In the genomic region with DNA sequence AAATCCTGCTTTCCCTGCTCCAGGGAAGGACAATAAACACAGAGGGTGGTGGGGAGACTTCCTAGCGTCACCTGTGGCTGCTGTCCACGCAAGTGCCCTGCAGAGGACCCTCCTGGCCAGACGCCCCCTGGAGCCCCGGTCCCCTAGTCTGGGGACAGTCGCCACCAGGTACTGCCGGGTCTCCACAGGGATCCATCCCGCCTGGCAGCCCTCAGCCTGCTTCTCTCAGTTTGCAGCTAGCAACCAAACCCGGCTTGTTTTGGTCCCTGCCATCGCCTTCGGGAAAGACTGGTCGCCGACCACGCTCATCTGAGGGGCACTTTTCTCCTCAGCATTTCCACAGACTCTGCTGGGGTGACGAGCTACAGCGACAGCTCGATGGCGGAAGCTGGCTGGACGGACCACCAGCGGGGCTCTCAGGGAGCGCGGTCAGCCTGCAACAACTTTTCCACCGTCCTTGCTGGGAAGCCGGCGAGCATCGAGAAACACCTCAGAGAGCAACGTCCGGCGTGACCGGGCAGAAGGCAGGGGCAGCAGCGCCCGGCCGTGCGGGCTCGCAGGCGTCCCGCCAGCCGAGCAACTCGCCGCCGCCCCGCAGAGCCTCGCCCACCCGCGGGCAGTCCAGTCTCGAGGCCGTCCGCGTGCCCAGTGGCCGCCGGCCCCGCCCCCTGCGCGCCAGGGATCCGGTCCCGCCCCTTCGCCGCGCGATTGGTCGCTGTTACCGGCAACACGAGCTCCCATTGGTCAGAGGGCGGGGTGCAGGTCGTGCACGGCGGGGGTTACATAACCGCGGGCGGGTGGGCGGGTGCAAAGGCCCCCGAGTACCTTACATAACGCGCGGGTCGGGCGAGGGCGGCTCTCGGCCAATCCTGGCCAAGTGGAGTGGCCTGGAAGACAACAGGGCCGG, we compare ENCODE assay signal across 8 mouse cellular contexts. TPM values are rescaled to one million over a fixed set of nuclear protein-coding genes. Genes with fewer than 3 reads are reported as not detected.
DNase-seq lines count a peak whose midpoint lies in the region; ATAC-seq and TF ChIP-seq lines count a peak whose summit lies in the region.

A gene (minus strand): TSS at position 629 of the 907 bp plus-strand sequence.

- H3K9me3 ChIP-seq in CH12.LX (replicated peaks; ENCODE audit: low read length) = no peaks in the 10 kb centered on the region
- no peaks in the 10 kb centered on the region for H3K9me3 ChIP-seq in forebrain, embryonic 11.5 days (ENCODE audit: control insufficient read depth, low read length)
- H3K9me3 ChIP-seq in heart, embryonic 16.5 days (replicated peaks; ENCODE audit: control insufficient read depth, low read length) = no peaks in the 10 kb centered on the region
- no peaks in the 10 kb centered on the region for H3K9me3 ChIP-seq in liver, embryonic 15.5 days (replicated peaks)
- H3K9me3 ChIP-seq in neural tube, embryonic 12.5 days = no peaks in the 10 kb centered on the region

- in situ Hi-C loops in CH12.LX (cut with MboI; ENCODE audit: low pct_ligation_motif_present, low pct_unique_long_range_greater_than_20kb, low sequenced_read_pairs) = no loop called here

- WGBS in forebrain, embryonic 11.5 days = under 1% methylated on average over 75 of the region's 79 CpGs
- WGBS in heart, embryonic 16.5 days = under 1% methylated on average over 79 of the region's 79 CpGs
- under 1% methylated on average over 79 of the region's 79 CpGs for WGBS in liver, embryonic 15.5 days (ENCODE audit: insufficient replicate concordance)
- under 1% methylated on average over 79 of the region's 79 CpGs for WGBS in neural tube, embryonic 12.5 days

- no peak within 1 kb of the TSS for H3K27ac ChIP-seq in CH12.LX (ENCODE audit: insufficient read depth, low read depth)
- H3K27ac ChIP-seq in forebrain, embryonic 11.5 days (ENCODE audit: low read depth, low read length) = no peak within 1 kb of the TSS
- H3K27ac ChIP-seq in heart, embryonic 16.5 days (ENCODE audit: low read length) = peak within 1 kb of the TSS; percentile 77
- peak within 1 kb of the TSS; percentile 70 for H3K27ac ChIP-seq in liver, embryonic 15.5 days (replicated peaks)
- no peak within 1 kb of the TSS for H3K27ac ChIP-seq in neural tube, embryonic 12.5 days

- peaks cover 15 to 26% of the 10 kb centered on the region in 2 experiments for H3K36me3 ChIP-seq in CH12.LX (replicated peaks in 1 of 2; ENCODE audit: control insufficient read depth in 1 of 2, insufficient read depth in 1 of 2, low read length in 1 of 2)
- H3K36me3 ChIP-seq in forebrain, embryonic 11.5 days (ENCODE audit: control insufficient read depth, insufficient read depth, low read length) = no peaks in the 10 kb centered on the region; the same call in 1 of the 2 replicates
- peaks cover 3% of the 10 kb centered on the region; the same call in 1 of the 2 replicates for H3K36me3 ChIP-seq in heart, embryonic 16.5 days (ENCODE audit: control insufficient read depth, insufficient read depth)
- H3K36me3 ChIP-seq in liver, embryonic 15.5 days (replicated peaks) = peaks cover 21% of the 10 kb centered on the region
- peaks cover 19% of the 10 kb centered on the region for H3K36me3 ChIP-seq in neural tube, embryonic 12.5 days

- TF ChIP-seq CTCF in CH12.LX (conservative IDR thresholded peaks at IDR 0.05 in 1 of 2, IDR thresholded peaks at IDR 0.05 in 1 of 2; ENCODE audit: low read depth in 2 of 2, low read length in 2 of 2) = no peak

- no peak within 1 kb of the TSS for H3K9ac ChIP-seq in CH12.LX (ENCODE audit: insufficient read depth, low read depth)
- H3K9ac ChIP-seq in forebrain, embryonic 11.5 days (ENCODE audit: low read length) = peak within 1 kb of the TSS; percentile 65
- H3K9ac ChIP-seq in heart, embryonic 16.5 days (ENCODE audit: low read length) = peak within 1 kb of the TSS; percentile 86
- peak within 1 kb of the TSS; percentile 67 for H3K9ac ChIP-seq in liver, embryonic 15.5 days
- H3K9ac ChIP-seq in neural tube, embryonic 12.5 days = peak within 1 kb of the TSS; percentile 58

- peak; percentile 84 for DNase-seq in CH12.LX (ENCODE audit: extremely low read depth)
- DNase-seq in c-Kit-positive CD71-positive TER-119-negative erythroid progenitor cells, embryonic 14.5 days (ENCODE audit: low read depth) = peak; percentile 82
- peak; percentile 98 for DNase-seq in forebrain, embryonic 11.5 days (ENCODE audit: low spot score)
- peak; percentile 99 to 100 for DNase-seq in kidney, postnatal 36 days
- DNase-seq in telencephalon, adult 2 months (ENCODE audit: low read depth, low spot score) = peak; percentile 93

- H3K79me2 ChIP-seq in CH12.LX (replicated peaks; ENCODE audit: control insufficient read depth, extremely low read depth, insufficient read depth, poor library complexity, severe bottlenecking) = no peaks in the 10 kb centered on the region

- TF ChIP-seq POLR2A in CH12.LX (IDR thresholded peaks at IDR 0.05; ENCODE audit: low read depth, low read length) = no peak

- TF ChIP-seq RAD21 in CH12.LX (IDR thresholded peaks at IDR 0.05; ENCODE audit: low read depth, low read length) = no peak

- no peak for TF ChIP-seq EP300 in CH12.LX (IDR thresholded peaks at IDR 0.05; ENCODE audit: low read length)

- peak; percentile 97 for ATAC-seq in forebrain, embryonic 11.5 days (replicated peaks; ENCODE audit: low FRiP score)
- ATAC-seq in heart, embryonic 16.5 days (replicated peaks; ENCODE audit: extremely low read depth, insufficient read depth, low FRiP score) = peak; percentile 98
- peak; percentile 96 for ATAC-seq in liver, embryonic 15.5 days (ENCODE audit: insufficient read depth)
- ATAC-seq in neural tube, embryonic 12.5 days (ENCODE audit: low FRiP score, low read depth) = peak; percentile 96

- dilution Hi-C loops in CH12.LX (cut with MboI; ENCODE audit: extremely low pct_ligation_motif_present, extremely low pct_unique_long_range_greater_than_20kb, low sequenced_read_pairs) = no loop called here

- H3K4me2 ChIP-seq in CH12.LX (ENCODE audit: insufficient read depth, low read depth, poor library complexity, severe bottlenecking) = no peak within 1 kb of the TSS; the same call in 1 of the 2 replicates
- peak within 1 kb of the TSS; percentile 98 for H3K4me2 ChIP-seq in forebrain, embryonic 11.5 days (ENCODE audit: low read depth, low read length, severe bottlenecking)
- H3K4me2 ChIP-seq in heart, embryonic 16.5 days (ENCODE audit: low read depth, low read length) = peak within 1 kb of the TSS; percentile 99
- H3K4me2 ChIP-seq in liver, embryonic 15.5 days = peak within 1 kb of the TSS; percentile 97
- peak within 1 kb of the TSS; percentile 94 for H3K4me2 ChIP-seq in neural tube, embryonic 12.5 days (replicated peaks)

- no peaks in the 10 kb centered on the region for H3K27me3 ChIP-seq in CH12.LX (replicated peaks)
- no peaks in the 10 kb centered on the region; the same call in 1 of the 2 replicates for H3K27me3 ChIP-seq in forebrain, embryonic 11.5 days (ENCODE audit: control insufficient read depth, insufficient read depth, low read length)
- no peaks in the 10 kb centered on the region for H3K27me3 ChIP-seq in heart, embryonic 16.5 days (ENCODE audit: control insufficient read depth, insufficient read depth, low read length)
- H3K27me3 ChIP-seq in liver, embryonic 15.5 days = no peaks in the 10 kb centered on the region
- 0 out of 2 replicates have a peak, but pooled peaks cover 3% of the 10 kb centered on the region for H3K27me3 ChIP-seq in neural tube, embryonic 12.5 days (replicated peaks)

- H3K4me1 ChIP-seq in CH12.LX (ENCODE audit: control insufficient read depth in 1 of 2, insufficient read depth in 2 of 2) = peaks cover 2 to 17% of the 10 kb centered on the region in 2 experiments; a peak in 3 of 4 replicates
- peaks cover 6% of the 10 kb centered on the region; the same call in 1 of the 2 replicates for H3K4me1 ChIP-seq in forebrain, embryonic 11.5 days (replicated peaks; ENCODE audit: control insufficient read depth, insufficient read depth, low read length)
- peaks cover 19% of the 10 kb centered on the region for H3K4me1 ChIP-seq in heart, embryonic 16.5 days (ENCODE audit: control insufficient read depth, insufficient read depth, low read length)
- peaks cover 25% of the 10 kb centered on the region for H3K4me1 ChIP-seq in liver, embryonic 15.5 days (replicated peaks)
- peaks cover 11% of the 10 kb centered on the region for H3K4me1 ChIP-seq in neural tube, embryonic 12.5 days

- H3K4me3 ChIP-seq in CH12.LX (replicated peaks in 1 of 3; ENCODE audit: low read depth in 2 of 3, low read length in 2 of 3, poor library complexity in 1 of 3) = peak within 1 kb of the TSS; percentile 32 to 48 (median 34)
- peak within 1 kb of the TSS; percentile 55 for H3K4me3 ChIP-seq in forebrain, embryonic 11.5 days (ENCODE audit: low read depth, low read length)
- peak within 1 kb of the TSS; percentile 80 for H3K4me3 ChIP-seq in heart, embryonic 16.5 days (ENCODE audit: low read length)
- H3K4me3 ChIP-seq in liver, embryonic 15.5 days (replicated peaks) = peak within 1 kb of the TSS; percentile 69
- H3K4me3 ChIP-seq in neural tube, embryonic 12.5 days = peak within 1 kb of the TSS; percentile 40

TF ChIP-seq in CH12.LX, 34 proteins besides CTCF, POLR2A, EP300 and RAD21:
- TF ChIP-seq MAZ (IDR thresholded peaks at IDR 0.05; ENCODE audit: low read depth, low read length) = no peak
- TF ChIP-seq MAX (IDR thresholded peaks at IDR 0.05; ENCODE audit: low read length) = peak; percentile 61; the same call in 1 of the 2 replicates
- no peak for TF ChIP-seq ZKSCAN1 (IDR thresholded peaks at IDR 0.05; ENCODE audit: borderline replicate concordance, low read depth, low read length)
- TF ChIP-seq MAFK (IDR thresholded peaks at IDR 0.05; ENCODE audit: insufficient replicate concordance, low read length) = no peak
- TF ChIP-seq JUND (conservative IDR thresholded peaks at IDR 0.05; ENCODE audit: low read depth, low read length) = no peak
- no peak for TF ChIP-seq IRF4 (IDR thresholded peaks at IDR 0.05; ENCODE audit: low read depth, low read length)

RNA-seq across cellular contexts. Expression of the gene that starts here (rescaled TPM):
- 0.29 and 0.81 TPM in 2 replicates for total RNA-seq in CH12.LX (2012; rRNA removed)
- total RNA-seq in CH12.LX (2014; rRNA removed) = 0.56 and 0.76 TPM in 2 replicates
- polyA plus RNA-seq in CH12.LX (2012; ENCODE audit: insufficient read length, low read depth) = 0.46 and 0.74 TPM in 2 replicates
- polyA plus RNA-seq in forebrain, embryonic 11.5 days (2014; fragmentation: Nextera tagmentation; extraction: Ambion mirVana) = 5.5 and 6.7 TPM in 2 replicates
- 6.8 and 6.9 TPM in 2 replicates for polyA plus RNA-seq in heart, embryonic 16.5 days (2015; fragmentation: Nextera tagmentation; extraction: Ambion mirVana)
- 2.7 and 2.9 TPM in 2 replicates for polyA plus RNA-seq in liver, embryonic 15.5 days (2015; fragmentation: Nextera tagmentation; extraction: Ambion mirVana)
- polyA plus RNA-seq in neural tube, embryonic 12.5 days (2016; fragmentation: Nextera tagmentation; extraction: Ambion mirVana) = 3.4 and 3.6 TPM in 2 replicates

Comparison
In these comparisons a context has a peak if more than half of its experiments do, and no peak if none do; other contexts are left out.
1. Peak in DNase-seq and H3K4me3 ChIP-seq in CH12.LX; RNA of the gene not detected or under 1 TPM.
2. H3K27ac ChIP-seq: peak in heart, embryonic 16.5 days (single experiment) and liver, embryonic 15.5 days (single experiment); none in CH12.LX (single experiment), forebrain, embryonic 11.5 days (single experiment) and neural tube, embryonic 12.5 days (single experiment).
3. Peak in every context shown above with its lines, with median percentiles within 50 percentile points of each other: DNase-seq, H3K4me3 ChIP-seq and ATAC-seq.